Mouse (Mus musculus) CH12.LX (cell line): Measurements from ENCODE around the gene Stk38l. TPM values are rescaled to one million over a fixed set of nuclear protein-coding genes. Genes with fewer than 3 reads are reported as not detected.

Experiments used
- DNase-seq: peaks from one replicate; pipeline ENCODE4 v3.0.0-alpha.2; 2013; ENCODE audit errors: extremely low read depth
- H3K27ac ChIP-seq: 2 replicates; pipeline ENCODE4 v1.5.1; 2012; ENCODE audit warnings: low read depth, mild to moderate bottlenecking, control low read depth, moderate library complexity; ENCODE audit not compliant: insufficient read depth
- H3K27me3 ChIP-seq: replicated peaks from 2 replicates; pipeline ENCODE3; 2012; ENCODE audit warnings: inconsistent platforms
- H3K36me3 ChIP-seq, 2 experiments: replicated peaks in 1 of 2; 2 replicates each; pipeline versions ENCODE3 to v1.6.1; 2012; ENCODE audit warnings: inconsistent platforms in 1 of 2, low read length in 1 of 2, mild to moderate bottlenecking in 1 of 2, mixed read lengths in 1 of 2, moderate library complexity in 1 of 2; ENCODE audit not compliant: control insufficient read depth in 1 of 2, insufficient read depth in 1 of 2
- H3K4me1 ChIP-seq, 2 experiments: 2 replicates each; pipeline ENCODE4 v1.6.1; 2012; ENCODE audit warnings: inconsistent platforms in 1 of 2, moderate library complexity in 1 of 2; ENCODE audit not compliant: insufficient read depth in 2 of 2, control insufficient read depth in 1 of 2
- H3K4me2 ChIP-seq: 2 replicates; pipeline ENCODE4 v1.6.1; 2012; ENCODE audit warnings: low read depth, mild to moderate bottlenecking, control low read depth; ENCODE audit not compliant: poor library complexity, insufficient read depth, severe bottlenecking
- H3K4me3 ChIP-seq, 3 experiments: fragments of 150-350 bp in 1 of 3; sonication (generic) in 1 of 3; replicated peaks in 1 of 3; 2 replicates each; pipeline versions ENCODE3 to v1.5.1; 2011 to 2012; ENCODE audit warnings: low read depth in 2 of 3, low read length in 2 of 3, mild to moderate bottlenecking in 2 of 3, moderate library complexity in 2 of 3, control low read depth in 1 of 3, improper control_type of control experiment in 1 of 3, inconsistent platforms in 1 of 3, mixed read lengths in 1 of 3; ENCODE audit not compliant: poor library complexity in 1 of 3
- H3K79me2 ChIP-seq: replicated peaks from 2 replicates; pipeline ENCODE4 v1.6.1; 2012; ENCODE audit warnings: mild to moderate bottlenecking, moderate library complexity; ENCODE audit not compliant: control insufficient read depth, poor library complexity, insufficient read depth, severe bottlenecking; ENCODE audit errors: extremely low read depth
- H3K9ac ChIP-seq: 2 replicates; pipeline ENCODE4 v1.6.1; 2012; ENCODE audit warnings: low read depth, mild to moderate bottlenecking, control low read depth, moderate library complexity; ENCODE audit not compliant: insufficient read depth
- H3K9me3 ChIP-seq: replicated peaks from 2 replicates; pipeline ENCODE3; 2012; ENCODE audit warnings: low read length, inconsistent platforms, mixed read lengths
- CHD1 ChIP-seq: IDR thresholded peaks from 2 replicates; pipeline ENCODE4 v1.6.1; 2012; ENCODE audit warnings: low read depth, low read length, improper control_type of control experiment, inconsistent platforms
- ELF1 ChIP-seq: IDR thresholded peaks from 2 replicates; pipeline ENCODE4 v1.6.1; 2014; ENCODE audit warnings: low read depth, mild to moderate bottlenecking, inconsistent platforms, low read length, improper control_type of control experiment
- EP300 ChIP-seq: IDR thresholded peaks from 2 replicates; pipeline ENCODE4 v1.6.1; 2011; ENCODE audit warnings: low read length, improper control_type of control experiment
- HCFC1 ChIP-seq: IDR thresholded peaks from 2 replicates; pipeline ENCODE4 v1.6.1; 2012; ENCODE audit warnings: low read depth, mild to moderate bottlenecking, inconsistent platforms, low read length, improper control_type of control experiment
- IRF4 ChIP-seq: IDR thresholded peaks from 2 replicates; pipeline ENCODE4 v1.6.1; 2014; ENCODE audit warnings: low read depth, mild to moderate bottlenecking, inconsistent platforms, low read length, improper control_type of control experiment
- JUN ChIP-seq: IDR thresholded peaks from 2 replicates; pipeline ENCODE4 v1.6.1; 2011; ENCODE audit warnings: low read depth, mild to moderate bottlenecking, low read length, improper control_type of control experiment, moderate library complexity; ENCODE audit not compliant: insufficient read depth
- JUND ChIP-seq: conservative IDR thresholded peaks from 2 replicates; pipeline ENCODE4 v1.6.1; 2011; ENCODE audit warnings: low read depth, low read length, improper control_type of control experiment
- MAFK ChIP-seq: IDR thresholded peaks from 2 replicates; pipeline ENCODE4 v1.6.1; 2011; ENCODE audit warnings: low read length, improper control_type of control experiment; ENCODE audit not compliant: insufficient replicate concordance
- MAZ ChIP-seq: IDR thresholded peaks from 2 replicates; pipeline ENCODE4 v1.6.1; 2012; ENCODE audit warnings: low read depth, mild to moderate bottlenecking, inconsistent platforms, low read length, improper control_type of control experiment, moderate library complexity
- MXI1 ChIP-seq: IDR thresholded peaks from 2 replicates; pipeline ENCODE4 v1.6.1; 2011; ENCODE audit warnings: mild to moderate bottlenecking, low read depth, low read length, improper control_type of control experiment
- MYC ChIP-seq: IDR thresholded peaks from 2 replicates; pipeline ENCODE4 v1.6.1; 2011; ENCODE audit warnings: low read depth, mild to moderate bottlenecking, improper control_type of control experiment, low read length
- NELFE ChIP-seq: IDR thresholded peaks from 2 replicates; pipeline ENCODE4 v1.6.1; 2011; ENCODE audit warnings: low read depth, low read length, improper control_type of control experiment
- NRF1 ChIP-seq: IDR thresholded peaks from 2 replicates; pipeline ENCODE4 v1.6.1; 2014; ENCODE audit warnings: low read depth, mild to moderate bottlenecking, inconsistent platforms, low read length, improper control_type of control experiment, moderate library complexity
- PAX5 ChIP-seq: IDR thresholded peaks from 2 replicates; pipeline ENCODE4 v1.6.1; 2012; ENCODE audit warnings: low read length, inconsistent platforms, mixed read lengths
- POLR2A ChIP-seq: IDR thresholded peaks from 2 replicates; pipeline ENCODE4 v1.6.1; 2011; ENCODE audit warnings: low read depth, mild to moderate bottlenecking, improper control_type of control experiment, low read length
- RAD21 ChIP-seq: IDR thresholded peaks from 2 replicates; pipeline ENCODE4 v1.6.1; 2011; ENCODE audit warnings: low read depth, mild to moderate bottlenecking, low read length, improper control_type of control experiment, moderate library complexity
- SIN3A ChIP-seq: IDR thresholded peaks from 2 replicates; pipeline ENCODE4 v1.6.1; 2012; ENCODE audit warnings: low read length, improper control_type of control experiment, inconsistent platforms
- TCF12 ChIP-seq: IDR thresholded peaks from 2 replicates; pipeline ENCODE4 v1.6.1; 2014; ENCODE audit warnings: low read depth, mild to moderate bottlenecking, inconsistent platforms, low read length, improper control_type of control experiment
- UBTF ChIP-seq: IDR thresholded peaks from 2 replicates; pipeline ENCODE4 v1.6.1; 2012; ENCODE audit warnings: low read depth, mild to moderate bottlenecking, inconsistent platforms, low read length, improper control_type of control experiment, moderate library complexity
- USF1 ChIP-seq: IDR thresholded peaks from 2 replicates; pipeline ENCODE4 v1.6.1; 2014; ENCODE audit warnings: low read depth, mild to moderate bottlenecking, inconsistent platforms, low read length, improper control_type of control experiment
- USF2 ChIP-seq: conservative IDR thresholded peaks from 2 replicates; pipeline ENCODE4 v1.6.1; 2011; ENCODE audit warnings: low read depth, low read length, improper control_type of control experiment
- ZC3H11A ChIP-seq: IDR thresholded peaks from 2 replicates; pipeline ENCODE4 v1.6.1; 2012; ENCODE audit warnings: low read depth, mild to moderate bottlenecking, inconsistent platforms, low read length, improper control_type of control experiment
- ZKSCAN1 ChIP-seq: IDR thresholded peaks from 2 replicates; pipeline ENCODE4 v1.6.1; 2012; ENCODE audit warnings: low read depth, inconsistent platforms, low read length, improper control_type of control experiment, borderline replicate concordance
- ZMIZ1 ChIP-seq: IDR thresholded peaks from 2 replicates; pipeline ENCODE4 v1.6.1; 2012; ENCODE audit warnings: low read depth, mild to moderate bottlenecking, inconsistent platforms, low read length, improper control_type of control experiment
- ZNF384 ChIP-seq: IDR thresholded peaks from 2 replicates; pipeline ENCODE4 v1.6.1; 2012; ENCODE audit warnings: low read depth, low read length, improper control_type of control experiment, inconsistent platforms
- dilution Hi-C: fragments of 300-500 bp; cut with MboI; formaldehyde crosslinking; loops from 2 replicates; pipeline ENCODE4 v1.14.3; 2020; ENCODE audit warnings: low sequenced_read_pairs; ENCODE audit not compliant: extremely low pct_unique_long_range_greater_than_20kb, extremely low pct_ligation_motif_present
- in situ Hi-C: fragments of 300-500 bp; cut with MboI; formaldehyde crosslinking; loops from 3 replicates; pipeline ENCODE4 v1.14.3; 2019; ENCODE audit warnings: low sequenced_read_pairs, low pct_ligation_motif_present, low pct_unique_long_range_greater_than_20kb, mixed read lengths
- polyA plus RNA-seq: library from polyadenylated mRNA; unstranded; fragments of >175 nt; gene quantifications from 2 replicates; pipeline ENCODE4 v1.2.1, GENCODE M21; 2012; ENCODE audit warnings: low read depth; ENCODE audit not compliant: insufficient read length
- total RNA-seq, 2 experiments: library from RNA; depleted of rRNA; stranded (reverse); fragments of 300-350 nt in 1 of 2; fragments of >200 nt in 1 of 2; gene quantifications; 2 replicates each; pipeline ENCODE4 v1.2.3; 2012 to 2014

Stk38l gene
- total and polyA plus RNA-seq, 3 experiments = 3.8 to 5.2 (median 4.7) TPM

DNA sequence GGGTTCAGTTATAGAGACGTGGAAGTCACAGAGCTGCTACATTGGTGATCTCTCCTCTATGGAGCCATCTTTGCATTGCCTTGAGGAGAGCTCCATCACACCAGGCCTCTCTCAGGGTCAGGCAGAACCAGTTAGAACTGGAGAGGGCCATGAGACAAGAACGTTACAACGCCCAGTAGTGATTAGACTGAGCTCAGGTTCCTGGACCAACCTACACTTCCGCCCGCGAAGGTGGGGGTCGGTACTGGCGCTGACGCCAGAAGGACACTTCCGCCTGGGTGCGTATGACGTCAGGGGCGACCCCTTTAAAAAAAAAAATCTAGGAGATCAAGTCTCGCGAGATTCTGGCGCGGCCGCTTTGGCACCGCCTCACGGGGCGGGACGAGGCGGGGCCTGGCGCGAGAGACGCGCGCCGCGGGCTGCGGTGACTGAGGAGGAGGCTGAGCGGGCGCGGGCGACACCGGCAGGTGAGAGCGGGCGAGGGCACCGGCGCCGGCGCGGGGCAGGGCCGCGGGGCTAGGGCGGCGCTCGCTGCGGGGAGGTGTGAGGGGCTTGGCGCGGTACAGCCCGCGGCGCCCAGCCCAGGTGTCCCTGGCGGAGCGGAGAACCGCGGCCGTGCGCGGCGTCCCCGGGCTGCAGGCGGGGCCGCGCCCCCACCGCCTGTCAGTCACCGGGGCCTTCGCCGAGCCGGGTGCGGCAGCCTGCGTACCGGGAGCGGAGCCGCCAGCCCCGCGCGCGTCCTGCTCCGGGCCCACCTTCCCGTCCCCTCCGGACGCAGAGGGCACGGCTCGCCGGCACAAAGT lies at the start of gene Stk38l (continued):
- 0 out of 2 replicates have a peak, but pooled peaks have one; percentile 50 for TF ChIP-seq JUND

DNA sequence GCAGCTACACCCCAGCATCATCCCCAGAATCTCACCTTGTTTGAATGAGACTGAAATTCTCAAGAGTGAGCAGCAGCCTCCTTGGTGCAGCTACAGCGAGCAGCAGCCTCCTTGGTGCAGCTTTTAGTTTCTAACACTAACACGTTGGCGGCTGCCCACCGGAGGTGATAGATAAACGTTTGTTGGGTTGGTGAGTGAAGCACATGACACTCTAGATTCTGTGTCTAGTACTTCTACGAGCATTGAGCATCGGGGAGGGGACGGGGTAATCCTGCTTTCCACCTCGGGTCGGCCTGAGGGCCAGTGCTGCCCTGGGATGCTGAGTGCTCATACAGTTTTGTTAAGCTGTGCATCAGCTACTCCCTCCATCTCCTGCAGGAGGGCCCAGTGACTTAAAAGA lies 47.9 kb upstream of the Stk38l start:
- Histone ChIP-seq H3K9ac (no peak overlapping the region), H3K4me2 (no peak overlapping the region), H3K4me1 (peaks cover 11 to 25% of the 10 kb centered on the region in 2 experiments), H3K9me3 (peaks cover 12% of the 10 kb centered on the region), H3K79me2 (no peaks in the 10 kb centered on the region), H3K36me3 (no peaks in the 10 kb centered on the region), H3K27me3 (no peaks in the 10 kb centered on the region), H3K27ac (no peak overlapping the region), H3K4me3 (no peak overlapping the region)
- no peak for DNase-seq
- dilution Hi-C loops = no loop called here
- in situ Hi-C loops = loop anchor here (5.0 kb wide), 1 partner anchor 45 kb away; the partner anchor contains the start of gene Stk38l
- no peak for TF ChIP-seq USF1
- TF ChIP-seq MAFK = no peak
- no peak for TF ChIP-seq RAD21
- TF ChIP-seq JUN = no peak
- TF ChIP-seq NELFE = no peak
- no peak for TF ChIP-seq IRF4
- TF ChIP-seq JUND = no peak
- TF ChIP-seq CHD1 = no peak
- TF ChIP-seq ZNF384 = no peak
- TF ChIP-seq TCF12 = no peak

DNA sequence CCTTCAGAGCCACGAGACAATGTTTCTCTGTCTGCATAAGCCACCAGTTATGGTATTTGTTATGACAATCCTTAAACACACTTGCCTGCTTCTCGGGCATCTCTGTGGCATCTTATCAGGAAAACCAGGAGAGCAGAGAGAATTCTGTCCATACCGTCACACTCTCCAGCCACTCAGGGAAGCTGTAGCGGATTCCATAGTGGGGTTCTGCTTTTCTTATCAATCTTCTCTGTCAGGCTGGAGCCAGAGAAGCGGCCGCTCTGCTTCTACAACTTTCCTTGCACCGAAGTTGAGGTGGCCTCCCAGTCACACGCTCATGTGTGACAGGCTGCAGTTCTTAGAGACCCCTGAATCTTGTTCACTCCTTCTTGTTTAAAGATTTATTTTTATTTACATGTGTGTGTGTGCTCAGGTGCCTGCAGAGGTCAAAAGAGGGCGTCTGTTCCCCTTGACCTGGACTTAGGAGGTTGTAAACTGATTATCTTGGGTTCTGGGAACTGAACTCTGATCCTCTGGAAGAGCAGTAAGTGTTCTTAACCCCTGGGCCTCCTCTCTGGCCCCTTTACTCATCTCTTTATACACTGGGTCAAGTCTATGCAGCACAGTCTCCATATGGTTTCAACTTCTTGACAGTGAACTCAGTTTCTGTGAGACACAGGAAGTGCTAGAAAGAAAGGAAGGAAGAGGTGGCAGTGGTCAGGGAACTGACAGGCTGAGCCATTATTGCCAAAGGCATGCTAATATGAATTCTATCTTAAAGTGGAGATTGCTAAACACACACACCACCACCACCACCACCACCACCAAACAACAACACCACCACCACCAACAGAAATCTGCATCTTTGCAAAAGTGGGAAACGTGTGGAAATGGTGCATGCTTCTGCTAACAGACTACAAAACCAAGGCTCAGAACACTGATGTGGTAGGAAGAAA lies 46.4 kb upstream of the Stk38l start:
- TF ChIP-seq MYC = no peak
- TF ChIP-seq USF1 = no peak
- no peak for TF ChIP-seq SIN3A
- TF ChIP-seq POLR2A = no peak
- no peak for TF ChIP-seq PAX5
- TF ChIP-seq MXI1 = no peak
- TF ChIP-seq CHD1 = no peak
- TF ChIP-seq EP300 = no peak
- TF ChIP-seq MAZ = no peak
- no peak for TF ChIP-seq JUND
- TF ChIP-seq NRF1 = no peak
- no peak for TF ChIP-seq ZC3H11A
- TF ChIP-seq ZKSCAN1 = no peak
- TF ChIP-seq ELF1 = no peak
- TF ChIP-seq USF2 = no peak
- no peak for TF ChIP-seq MAFK
- TF ChIP-seq HCFC1 = no peak
- no peak for TF ChIP-seq ZMIZ1
- no peak for TF ChIP-seq UBTF
- dilution Hi-C loops = no loop called here
- Histone ChIP-seq H3K27ac (no peak overlapping the region), H3K4me3 (no peak overlapping the region), H3K9me3 (peaks cover 12% of the 10 kb centered on the region), H3K79me2 (no peaks in the 10 kb centered on the region), H3K36me3 (no peaks in the 10 kb centered on the region), H3K4me2 (no peak overlapping the region), H3K4me1 (peaks cover 11 to 28% of the 10 kb centered on the region in 2 experiments), H3K9ac (no peak overlapping the region), H3K27me3 (no peaks in the 10 kb centered on the region)
- in situ Hi-C loops = loop anchor here (5.0 kb wide), 1 partner anchor 44 kb away; the partner anchor contains the start of gene Stk38l
- no peak for DNase-seq
